Mouse (Mus musculus): ENCODE results near the gene Bcr.

Bcr gene

DNA sequence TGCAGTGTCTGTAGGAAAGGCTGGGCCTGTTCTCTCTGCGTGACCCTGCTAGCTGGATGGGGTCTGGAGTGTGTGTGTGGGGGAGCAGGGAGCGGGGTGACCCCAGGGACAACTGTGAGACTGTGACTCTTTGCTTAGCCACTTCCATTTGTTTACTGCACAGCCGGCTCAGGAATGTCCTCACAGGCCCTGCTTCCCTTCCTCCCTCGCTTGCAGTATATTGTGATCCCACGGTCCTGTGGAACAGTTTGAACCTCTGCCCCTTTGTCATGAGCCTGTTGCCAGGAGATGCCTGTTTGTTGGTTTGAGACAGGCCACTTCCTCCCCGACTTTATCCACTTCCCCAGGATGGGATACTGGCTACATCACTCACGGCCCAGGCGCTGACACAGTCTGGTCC lies 116.1 kb downstream of the Bcr start:
- no peak for DNase-seq (ENCODE audit: low read depth, low spot score)

DNA sequence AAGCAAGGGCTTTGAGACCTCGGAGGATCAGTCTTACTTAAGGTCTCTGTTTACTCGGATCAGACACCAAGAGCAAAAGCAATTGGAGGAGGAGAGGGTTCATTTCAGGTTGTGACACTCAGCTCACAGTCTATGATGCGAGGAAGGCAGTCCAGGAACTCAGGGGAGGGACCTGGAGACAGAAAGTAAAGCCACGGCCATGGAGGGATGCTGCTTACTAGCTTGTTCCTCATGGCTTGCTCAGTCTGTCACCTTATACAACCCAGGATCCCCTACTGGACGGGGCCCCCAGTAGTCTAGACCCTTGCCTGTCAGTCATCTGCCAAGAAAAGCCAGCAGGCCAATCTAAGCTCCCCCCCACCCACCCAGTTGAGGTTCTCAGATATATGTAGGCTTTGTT lies 118.5 kb downstream of the Bcr start:
- no peak for DNase-seq (ENCODE audit: low read depth, low spot score)

DNA sequence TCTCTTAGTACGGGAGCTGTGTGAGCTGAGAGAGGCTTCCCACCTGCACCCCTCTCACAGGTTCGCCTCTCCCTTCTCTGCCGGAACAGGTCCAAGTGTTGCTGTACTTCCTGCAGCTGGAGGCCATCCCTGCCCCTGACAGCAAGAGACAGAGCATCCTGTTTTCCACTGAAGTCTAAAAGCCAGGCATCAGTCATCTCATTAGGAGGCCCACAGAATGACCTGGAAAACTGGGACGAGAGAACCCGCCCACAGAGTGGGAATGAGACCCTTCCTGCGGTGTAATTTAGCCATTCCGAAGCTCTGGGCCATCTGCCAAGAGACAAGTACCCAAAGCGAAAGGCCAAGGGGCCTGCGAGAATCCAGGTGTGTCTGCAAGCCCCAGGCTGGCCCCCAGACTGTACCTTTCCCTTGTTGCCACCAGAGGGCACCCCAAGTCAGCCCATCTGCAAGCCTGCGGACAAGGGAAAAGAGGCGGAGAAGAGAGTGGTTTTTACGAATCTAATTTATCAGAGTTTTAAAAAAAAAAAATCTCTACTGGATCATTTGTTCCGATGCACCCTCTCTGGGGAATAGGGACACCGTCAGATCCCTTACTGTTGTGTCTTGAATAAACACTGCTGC lies 121.9 kb downstream of the Bcr start:
- peak; percentile 70 for DNase-seq (ENCODE audit: low read depth, low spot score)

DNA sequence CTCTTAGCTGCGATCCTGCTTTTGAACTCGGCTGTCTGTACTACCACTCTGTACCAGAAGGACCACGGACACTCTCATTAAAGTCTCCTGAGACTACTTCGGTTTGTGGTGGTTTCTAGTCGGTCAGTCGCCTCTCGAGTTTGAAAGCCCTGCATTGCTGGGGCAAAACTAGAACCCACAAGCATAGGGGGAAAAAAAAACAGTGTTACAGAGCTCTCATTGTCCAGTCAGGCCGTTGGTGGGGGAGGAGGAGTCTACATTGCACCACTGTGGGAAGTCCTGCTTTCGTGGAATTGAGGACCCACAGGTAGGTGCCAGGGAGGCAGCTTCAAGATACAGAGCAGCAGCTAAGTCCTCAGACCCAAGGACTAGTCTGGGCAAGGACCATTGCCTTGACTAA lies 124.4 kb downstream of the Bcr start:
- no peak for DNase-seq (ENCODE audit: low read depth, low spot score)

DNA sequence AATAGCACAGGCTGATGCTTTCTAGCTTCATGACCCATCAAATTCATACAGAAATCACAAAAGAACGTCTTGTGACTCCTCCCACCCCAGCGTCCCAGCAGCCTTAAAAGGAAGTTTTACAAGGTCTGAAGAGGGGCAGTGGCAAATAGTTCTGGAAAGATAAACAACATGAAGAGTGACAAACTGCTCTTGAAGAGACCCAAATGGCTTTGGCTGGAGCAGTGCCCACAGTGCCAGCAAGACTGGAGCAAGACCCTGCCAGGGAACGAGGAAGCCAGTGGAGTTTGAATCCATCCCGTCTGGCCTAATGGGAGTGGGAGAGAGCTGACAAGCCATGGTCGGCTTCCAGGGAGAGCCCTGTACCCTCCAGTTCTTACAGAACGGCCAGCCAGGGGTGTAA lies 126.2 kb downstream of the Bcr start:
- DNase-seq (ENCODE audit: low read depth, low spot score) = no peak

DNA sequence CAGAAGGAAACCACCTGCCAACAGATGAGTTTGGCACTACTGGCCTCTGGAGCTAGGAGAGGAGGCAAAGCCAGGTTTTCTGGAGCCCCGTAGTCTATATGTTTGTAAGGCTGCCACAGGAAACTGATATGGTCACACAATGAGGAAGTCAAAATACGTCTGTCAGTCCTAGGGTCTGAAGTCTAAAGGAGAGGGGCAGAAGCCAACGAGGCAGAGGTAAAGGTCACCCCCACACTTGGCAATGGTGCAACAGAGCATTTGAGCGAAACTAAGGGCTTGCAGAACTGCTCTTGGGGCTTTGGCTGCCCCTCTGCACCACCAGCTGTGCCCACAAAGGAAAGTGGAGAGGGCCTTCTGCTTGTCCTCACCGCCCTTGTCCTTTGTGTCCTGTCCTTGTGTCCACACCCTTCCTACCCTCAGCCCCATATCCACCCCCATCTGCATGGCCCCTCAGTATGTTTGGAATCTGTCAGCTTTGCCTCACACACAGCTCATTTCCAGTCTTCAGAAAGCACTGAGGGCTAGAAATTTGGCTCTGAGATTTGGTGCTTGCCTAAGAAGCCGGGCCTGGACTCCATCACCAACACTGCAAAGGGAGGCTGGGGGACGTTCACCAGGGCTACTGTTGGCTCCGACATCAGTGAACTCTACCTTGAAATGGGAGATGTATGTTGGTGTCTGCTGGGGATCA lies 127.1 kb downstream of the Bcr start:
- DNase-seq (ENCODE audit: low read depth, low spot score) = no peak

DNA sequence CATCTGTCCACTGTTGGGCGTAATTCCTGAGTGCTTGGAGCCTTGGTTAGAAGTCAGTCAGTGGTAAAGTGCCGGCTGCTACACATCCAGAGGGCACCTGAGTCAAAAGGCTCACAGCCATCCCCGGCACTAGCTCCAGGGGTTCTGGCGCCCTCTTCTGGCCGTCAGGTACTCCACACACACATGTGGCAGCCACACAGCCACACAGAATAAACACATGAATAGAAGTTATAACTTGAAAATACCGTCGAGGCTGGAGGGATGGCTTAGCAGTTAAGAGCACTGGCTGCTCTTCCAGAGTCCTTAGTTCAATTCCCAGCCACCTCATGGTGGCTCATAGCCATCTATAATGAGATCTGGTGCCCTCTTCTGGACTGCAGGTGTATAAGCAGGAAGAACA lies 131.3 kb downstream of the Bcr start:
- no peak for DNase-seq (ENCODE audit: low read depth, low spot score)

DNA sequence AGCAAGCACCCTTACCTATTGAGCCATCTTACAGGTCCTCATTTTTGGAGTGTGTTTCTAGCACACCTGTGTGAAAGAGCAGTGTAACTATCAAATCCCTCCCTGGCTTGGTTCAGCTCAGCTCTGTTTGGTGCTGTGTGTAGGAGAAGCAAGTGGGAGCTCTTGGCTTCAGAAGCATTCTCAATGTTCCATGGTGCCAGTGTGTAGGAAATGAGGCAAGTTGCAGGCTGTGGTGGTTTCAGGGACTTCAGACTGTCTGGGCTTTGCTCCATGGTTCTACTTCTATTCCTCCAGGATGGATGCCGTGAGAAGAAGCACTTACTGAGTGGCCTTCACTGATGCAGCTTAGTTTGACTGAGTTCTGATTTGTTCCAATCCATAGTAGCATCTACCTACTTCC lies 137.4 kb downstream of the Bcr start:
- DNase-seq (ENCODE audit: low read depth, low spot score) = no peak

DNA sequence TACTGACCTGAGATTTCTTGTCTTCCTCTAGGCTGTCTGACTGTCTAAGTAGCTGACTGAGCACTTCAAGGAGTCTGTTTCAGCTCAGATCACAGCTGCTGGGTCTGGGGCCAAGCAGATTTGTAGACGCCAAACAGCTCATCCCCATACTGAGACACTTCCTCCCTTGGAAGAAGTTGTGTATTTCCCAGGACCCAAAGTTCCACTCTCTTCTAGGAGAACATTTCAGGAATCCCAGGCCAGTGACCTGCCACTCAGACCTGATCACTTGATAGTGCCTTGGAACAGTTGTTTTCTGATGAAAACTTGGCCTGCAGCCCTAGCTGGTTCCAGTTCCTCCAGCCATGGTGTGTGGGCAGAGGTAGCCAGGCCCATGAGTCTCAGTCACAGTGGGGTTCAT lies 140.3 kb downstream of the Bcr start:
- no peak for DNase-seq (ENCODE audit: low read depth, low spot score)

DNA sequence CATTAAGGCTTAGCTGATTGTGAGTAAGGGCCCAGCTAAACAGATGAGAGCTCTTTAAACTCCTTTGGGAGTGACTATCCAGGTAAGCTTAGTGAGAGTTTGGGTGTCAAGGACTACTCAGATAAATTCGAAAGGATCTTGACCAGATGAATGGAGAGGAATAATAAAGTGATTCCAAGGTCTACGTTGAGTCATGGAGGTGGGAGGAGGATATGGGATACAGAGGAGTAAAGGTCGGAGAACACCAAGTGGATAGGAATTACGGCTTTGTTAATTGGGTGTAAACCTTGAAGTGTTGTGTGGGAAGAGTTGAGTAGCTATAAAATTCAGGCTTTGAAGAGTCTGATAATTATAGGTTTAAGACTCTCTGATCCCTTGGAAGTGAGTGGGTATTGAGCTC lies 145.8 kb downstream of the Bcr start:
- DNase-seq (ENCODE audit: low read depth, low spot score) = no peak

DNA sequence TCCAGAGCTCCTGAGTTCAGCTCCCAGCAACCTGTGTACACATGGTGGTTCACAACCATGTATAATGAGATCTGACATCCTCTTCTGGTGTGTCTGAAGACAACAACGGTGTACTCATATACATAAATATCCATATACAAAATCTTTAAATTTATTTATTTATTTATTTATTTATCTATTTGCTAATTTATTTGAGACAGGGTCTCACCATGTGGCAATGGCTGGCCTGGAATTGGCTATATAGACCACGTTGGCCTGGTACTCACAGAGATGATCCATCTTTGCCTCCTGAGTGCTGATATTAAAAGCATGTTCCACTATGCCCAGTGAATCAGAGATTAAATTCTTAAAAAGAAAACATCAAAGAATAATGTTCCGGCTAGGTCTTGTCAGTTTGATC lies 150.4 kb downstream of the Bcr start:
- DNase-seq (ENCODE audit: low read depth, low spot score) = no peak

DNA sequence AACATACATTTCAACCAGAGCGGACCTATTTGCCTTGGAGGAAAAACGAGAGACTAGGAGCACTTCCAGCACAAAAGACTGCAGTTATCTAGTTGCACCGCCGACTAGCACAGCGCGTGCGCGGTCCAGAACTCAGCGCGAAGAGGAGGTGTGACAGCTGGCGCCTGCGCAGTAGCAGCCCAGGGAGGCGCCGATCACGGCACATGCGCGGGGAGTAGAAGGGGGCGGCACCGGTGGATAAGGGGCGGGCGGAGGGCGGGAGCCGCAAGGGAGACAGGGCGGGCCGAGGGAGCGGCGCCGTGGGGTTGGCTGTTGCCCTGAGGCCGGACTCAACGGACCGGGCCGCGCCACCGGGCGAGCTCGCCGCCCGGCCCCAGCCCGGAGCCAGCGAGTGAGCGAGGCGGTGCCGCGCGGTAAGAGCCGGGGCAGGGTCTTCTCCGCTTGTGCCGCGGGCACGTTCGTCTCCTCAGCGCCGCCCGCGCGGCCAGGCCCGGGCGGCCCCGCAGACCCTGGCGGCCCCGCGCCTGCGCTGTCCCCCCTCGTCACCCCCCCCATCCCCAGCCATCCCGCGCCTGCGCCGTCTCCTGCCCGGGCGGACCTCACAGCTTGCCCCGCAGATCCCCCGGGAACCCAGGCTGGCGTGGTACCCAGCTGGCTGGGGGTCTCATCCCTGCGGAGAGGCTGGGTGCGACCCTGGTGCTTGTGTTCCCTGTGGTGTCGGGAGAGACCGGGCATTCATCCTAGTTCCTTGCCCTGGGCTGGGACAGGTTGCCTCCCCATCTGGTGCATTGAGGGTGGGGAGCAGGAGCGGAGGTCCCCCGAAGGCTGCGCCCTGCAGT lies 151.6 kb downstream of the Bcr start, which contains the start of gene Specc1l:
TSS of gene Specc1l (plus strand) at position 267 of the 839 bp plus-strand sequence.
- peak; percentile 98 for DNase-seq (ENCODE audit: low read depth, low spot score)

DNA sequence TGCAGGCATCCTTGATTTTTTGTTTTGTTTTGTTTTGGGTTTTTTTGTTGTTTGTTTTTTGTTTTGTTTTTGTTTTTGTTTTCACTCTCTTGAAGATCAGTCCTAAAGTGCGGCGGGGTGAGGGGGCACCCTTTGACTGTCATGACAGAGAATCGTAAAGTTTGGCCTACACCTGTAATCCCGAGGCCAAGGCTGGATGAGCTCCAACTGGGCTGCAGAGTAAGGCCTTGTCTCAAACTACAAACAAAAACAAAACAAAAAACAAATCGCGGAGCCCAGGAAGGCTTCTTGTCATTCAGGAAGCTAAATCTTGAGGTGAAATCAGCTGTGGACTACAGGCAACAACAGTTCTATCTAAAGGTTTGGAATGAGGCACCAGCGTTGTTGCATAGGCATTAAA lies 152.6 kb downstream of the Bcr start:
- no peak for DNase-seq (ENCODE audit: low read depth, low spot score)

DNA sequence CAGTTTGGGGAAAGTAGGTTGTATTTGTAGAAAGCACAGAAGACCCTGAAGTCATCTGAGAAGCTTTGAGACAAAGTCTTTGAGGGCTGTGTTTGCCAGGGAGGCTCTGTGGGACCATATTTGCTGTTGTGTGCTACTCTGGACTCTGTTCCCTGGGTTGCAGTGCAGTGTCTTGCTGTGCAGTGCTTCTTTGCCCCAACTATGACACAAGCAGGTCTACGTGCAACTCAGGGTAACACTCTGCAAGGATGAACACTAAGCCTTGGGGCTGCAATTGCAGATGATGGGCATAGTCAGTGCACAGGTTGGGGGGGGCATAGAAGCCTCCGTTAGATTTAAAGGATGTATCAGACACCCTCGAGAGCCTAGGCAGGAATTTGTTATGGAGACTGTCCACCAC lies 160.3 kb downstream of the Bcr start:
- no peak for DNase-seq (ENCODE audit: low read depth, low spot score)

DNA sequence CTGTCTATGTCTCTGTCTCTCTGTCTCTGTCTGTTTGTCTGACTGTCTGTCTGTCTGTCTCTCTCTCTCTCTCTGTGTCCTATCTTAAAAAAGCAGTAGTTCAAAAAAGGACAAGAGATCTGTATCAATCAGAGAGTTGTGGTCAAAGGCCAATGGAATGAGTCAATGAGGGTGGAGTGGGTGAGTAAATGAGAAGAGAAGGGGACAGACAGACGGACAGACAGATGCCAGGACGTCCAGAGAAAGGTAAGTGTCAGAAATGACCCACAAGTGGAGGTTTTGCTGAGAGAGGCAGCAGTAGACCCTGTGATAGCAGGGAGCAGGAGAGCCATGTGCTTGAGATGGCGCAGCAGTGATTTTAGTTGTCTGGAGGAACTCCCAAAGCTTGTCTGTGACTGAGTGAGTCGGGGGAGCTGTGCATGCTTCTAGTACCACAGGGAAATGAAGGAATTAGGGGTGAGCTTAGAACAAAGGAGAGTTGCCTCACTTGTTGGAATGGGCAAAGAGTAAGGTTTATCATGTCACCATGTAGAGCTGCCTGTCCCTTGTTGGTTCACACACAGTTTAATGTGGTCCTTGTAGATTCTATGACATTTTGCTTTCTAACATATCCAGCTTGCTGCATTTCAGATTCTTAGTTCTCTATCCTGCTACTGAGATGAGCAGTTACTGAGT lies 161.7 kb downstream of the Bcr start:
- peak; percentile 35 for DNase-seq (ENCODE audit: low read depth, low spot score)

DNA sequence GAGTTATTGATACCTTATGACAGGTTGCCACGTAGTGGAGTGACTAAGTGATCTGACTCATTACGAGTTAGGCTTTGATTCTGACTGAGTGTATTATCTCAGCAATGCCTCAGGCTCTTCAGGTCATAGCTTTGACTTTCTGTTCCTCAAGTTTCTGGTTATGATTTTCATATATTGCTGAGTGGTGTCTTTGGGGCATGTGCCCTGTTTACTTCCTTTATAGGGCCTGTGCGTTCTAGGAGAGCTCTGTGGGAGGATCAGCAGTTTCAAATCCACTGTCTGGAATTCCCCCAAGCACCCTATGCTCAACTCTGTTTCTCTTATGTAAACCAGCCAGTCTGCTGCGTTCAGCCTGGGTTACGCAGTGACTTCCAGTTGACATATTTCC lies 162.2 kb downstream of the Bcr start:
- peak; percentile 81 for DNase-seq (ENCODE audit: low read depth, low spot score)

DNA sequence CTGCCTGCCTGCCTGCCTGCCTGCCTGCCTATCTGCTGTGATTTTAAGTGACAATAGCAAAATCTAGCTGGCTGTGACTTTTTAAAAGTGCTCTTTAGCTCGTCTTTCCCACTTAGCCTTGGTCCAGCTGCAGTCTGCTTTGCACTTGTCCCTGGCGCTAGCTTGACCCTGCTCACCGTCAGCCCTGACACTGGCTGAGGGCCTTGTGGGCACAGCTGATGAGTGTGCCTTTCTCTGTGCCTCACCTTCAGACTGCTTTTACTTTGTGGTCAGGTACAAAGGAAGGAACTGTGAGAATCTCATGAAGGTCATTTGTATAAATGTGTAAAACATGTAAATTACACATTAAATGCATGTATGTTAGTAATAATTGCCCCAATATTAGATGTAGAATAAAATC lies 163.8 kb downstream of the Bcr start:
- DNase-seq (ENCODE audit: low read depth, low spot score) = no peak

DNA sequence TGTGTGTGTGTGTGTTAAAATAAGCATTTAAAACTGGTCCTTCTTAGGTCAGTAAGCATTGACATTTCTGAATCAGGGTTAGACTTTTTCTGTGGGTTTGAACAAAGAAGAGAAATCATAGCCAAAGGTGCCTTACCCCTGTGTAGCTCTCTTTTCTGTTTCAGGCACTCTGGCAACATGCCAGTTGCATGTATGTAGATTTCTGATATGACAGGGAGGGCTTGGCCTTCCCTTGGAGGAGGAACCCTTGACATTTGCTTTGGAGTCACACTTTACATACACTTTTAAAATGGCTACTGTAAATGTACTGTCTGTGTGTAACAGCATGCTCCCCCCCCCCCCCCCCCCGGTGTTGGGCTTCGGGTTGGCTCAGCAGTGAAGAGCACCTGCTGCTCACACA lies 164.2 kb downstream of the Bcr start:
- peak; percentile 37 for DNase-seq (ENCODE audit: low read depth, low spot score)

DNA sequence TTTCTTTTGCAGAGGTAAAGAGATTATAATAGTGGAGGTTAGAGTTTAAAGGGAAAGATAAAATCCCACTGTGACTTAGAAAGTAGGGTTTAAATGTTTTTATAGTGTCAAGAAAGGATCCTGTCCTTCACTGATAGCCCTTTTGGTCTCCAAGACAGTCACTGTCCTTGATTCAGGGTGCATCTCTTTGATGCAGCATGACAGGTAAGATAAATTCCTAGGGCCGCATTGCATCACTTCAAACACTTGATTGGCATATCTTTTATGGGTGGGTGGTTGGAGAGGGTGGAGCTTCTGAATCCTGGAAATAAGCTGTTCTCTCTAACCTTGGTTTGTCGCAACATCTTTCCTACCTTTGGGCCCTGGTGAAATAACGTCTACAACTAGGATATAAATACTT lies 167.0 kb downstream of the Bcr start:
- no peak for DNase-seq (ENCODE audit: low read depth, low spot score)

DNA sequence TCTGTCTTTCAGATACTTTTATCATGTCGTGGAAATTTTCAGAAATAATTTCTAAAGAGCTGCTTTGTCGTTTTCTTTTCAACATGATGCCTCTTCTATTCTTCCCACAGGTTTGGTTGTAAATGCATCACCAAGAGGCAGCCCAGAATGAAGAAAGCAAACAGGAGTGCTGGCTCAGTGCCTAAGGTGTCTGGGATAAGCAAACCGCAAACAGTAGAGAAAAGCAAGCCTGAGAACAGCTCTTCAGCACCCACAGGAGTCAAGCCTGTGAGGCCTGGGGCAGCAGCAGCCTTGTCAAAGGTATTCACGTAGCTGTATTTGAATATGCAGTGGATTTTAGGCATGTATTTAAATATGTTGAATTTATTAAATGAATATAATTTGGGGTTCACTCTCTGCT lies 170.2 kb downstream of the Bcr start:
- DNase-seq (ENCODE audit: low read depth, low spot score) = no peak

DNA sequence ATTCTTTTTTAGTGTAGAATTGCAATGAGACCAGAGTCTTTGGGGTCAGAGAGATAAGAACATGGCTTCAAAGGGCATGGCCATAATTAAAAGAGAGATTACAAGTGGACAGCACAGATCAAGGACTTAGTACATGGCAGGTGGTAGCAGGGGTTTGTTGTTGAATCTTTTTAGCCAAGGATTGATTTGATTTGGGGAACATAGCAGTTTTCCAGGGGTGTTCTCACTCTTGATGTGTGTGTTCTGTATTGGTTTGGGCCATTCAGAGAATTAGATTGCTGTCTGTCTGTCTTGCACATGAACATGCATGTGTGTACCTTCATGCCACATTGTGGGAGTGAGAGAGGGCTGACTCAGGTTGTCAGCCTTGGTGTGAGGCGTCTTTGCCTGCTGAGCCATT lies 171.5 kb downstream of the Bcr start:
- DNase-seq (ENCODE audit: low read depth, low spot score) = no peak

DNA sequence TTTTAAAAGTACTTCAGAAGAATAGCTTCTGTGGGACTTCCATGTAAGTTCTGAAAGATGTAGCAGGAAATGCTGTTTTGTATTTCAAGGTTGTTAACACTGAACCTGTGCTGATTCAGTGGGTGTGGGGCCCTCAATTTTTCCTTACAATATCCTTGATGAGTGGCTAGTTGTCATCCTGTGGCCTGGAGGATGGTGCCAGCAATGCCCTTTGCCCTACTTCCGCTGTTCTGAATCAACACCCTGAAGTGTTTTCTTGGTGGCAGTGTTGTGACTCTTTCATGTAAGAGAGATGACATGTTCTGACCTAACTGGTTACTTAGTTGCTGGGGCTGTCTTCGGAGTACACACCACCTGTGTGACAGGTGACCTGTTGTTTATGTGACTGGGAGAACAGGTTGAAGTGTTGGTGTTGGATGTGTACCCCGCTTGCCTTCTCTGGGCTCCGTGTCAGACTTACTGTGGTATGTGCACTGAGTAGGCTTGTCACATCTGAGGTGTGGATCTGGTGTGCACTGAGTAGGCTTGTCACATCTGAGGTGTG lies 172.3 kb downstream of the Bcr start:
- no peak for DNase-seq (ENCODE audit: low read depth, low spot score)

Data from CD4-positive helper T cell, adult 2 months (primary cell).